Mouse (Mus musculus) layer of hippocampus, adult 18-20 months (tissue): Measurements from ENCODE around the gene Mpdz. TPM values are rescaled to one million over a fixed set of nuclear protein-coding genes. Genes with fewer than 3 reads are reported as not detected.

Experiments used
- DNase-seq, 2 experiments: peaks; one replicate each; pipeline ENCODE4 v3.0.0; 2022; ENCODE audit warnings: low spot score in 2 of 2
- total RNA-seq, 2 experiments: library from RNA; stranded (reverse); gene quantifications; 2 replicates each; pipeline ENCODE4 v1.2.3; 2021

The Mpdz gene
- total RNA-seq, 2 experiments from 2014 or later = 74.9 to 77.3 TPM

DNA sequence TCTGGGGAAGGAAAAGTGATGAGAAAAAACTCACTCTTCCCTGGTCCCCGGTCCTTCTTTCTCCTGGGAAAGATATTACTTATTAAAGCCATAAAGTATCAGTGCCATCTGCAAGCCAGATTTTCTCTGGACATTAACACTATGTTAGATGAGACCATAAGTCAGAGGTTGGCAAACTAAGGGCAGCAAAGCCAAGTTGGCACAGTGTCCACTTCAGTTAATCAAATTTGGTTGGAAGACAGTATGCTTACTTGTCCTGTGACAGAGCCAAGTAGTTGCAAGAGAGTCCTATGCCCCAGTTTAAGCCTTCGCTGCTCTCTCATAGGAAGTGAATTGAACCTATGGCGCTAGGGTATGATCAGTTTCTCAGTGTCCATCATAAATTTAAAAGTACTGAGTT lies 159.0 kb downstream of the Mpdz start:
- DNase-seq = no peak

GRCm38 (mm10) chr4:81283081-81283480 lies 159.5 kb downstream of the Mpdz start:
- no peak for DNase-seq

DNA sequence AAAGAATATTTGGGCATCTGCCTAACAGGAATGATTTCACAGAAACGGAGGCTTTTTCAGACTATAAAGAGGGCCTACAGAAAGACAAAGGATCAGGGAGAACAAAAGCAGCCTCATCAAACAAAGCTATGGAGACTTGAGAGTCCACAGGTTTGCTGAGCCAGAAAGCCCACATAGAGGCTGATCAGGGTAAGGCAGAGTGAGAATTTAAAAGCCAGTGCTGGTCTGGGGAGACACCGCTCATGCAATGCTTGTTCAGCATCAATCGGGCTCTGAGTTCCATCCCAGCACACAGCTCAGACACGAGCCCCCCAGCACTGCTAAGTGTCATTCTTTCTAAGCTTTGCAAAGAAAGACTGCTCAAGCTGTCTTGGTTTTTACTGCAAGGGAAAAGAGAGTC lies 162.5 kb downstream of the Mpdz start:
- no peak for DNase-seq

DNA sequence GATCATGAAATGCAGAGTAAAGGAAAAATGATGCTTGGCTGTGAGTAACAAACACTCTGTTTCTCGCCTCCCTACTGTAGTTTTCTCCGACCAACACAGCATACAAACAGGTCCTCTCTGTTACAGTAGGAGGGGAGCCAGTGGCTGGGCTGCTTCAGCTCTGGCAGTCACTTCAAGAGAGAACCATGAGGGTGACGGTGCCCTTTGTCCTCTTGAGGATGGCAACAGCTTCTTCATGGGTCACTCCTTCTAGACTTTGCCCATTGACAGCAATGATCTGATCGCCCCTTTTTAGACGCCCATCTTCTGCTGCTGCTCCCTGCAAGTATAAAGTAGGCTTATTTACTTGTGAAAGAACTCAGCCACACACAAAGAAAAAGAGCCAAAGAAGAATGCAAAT lies 163.2 kb downstream of the Mpdz start:
- DNase-seq = no peak

- no peak for DNase-seq
These were observed 166.5 kb downstream of the Mpdz start for GRCm38 (mm10) chr4:81275957-81276715.

DNA sequence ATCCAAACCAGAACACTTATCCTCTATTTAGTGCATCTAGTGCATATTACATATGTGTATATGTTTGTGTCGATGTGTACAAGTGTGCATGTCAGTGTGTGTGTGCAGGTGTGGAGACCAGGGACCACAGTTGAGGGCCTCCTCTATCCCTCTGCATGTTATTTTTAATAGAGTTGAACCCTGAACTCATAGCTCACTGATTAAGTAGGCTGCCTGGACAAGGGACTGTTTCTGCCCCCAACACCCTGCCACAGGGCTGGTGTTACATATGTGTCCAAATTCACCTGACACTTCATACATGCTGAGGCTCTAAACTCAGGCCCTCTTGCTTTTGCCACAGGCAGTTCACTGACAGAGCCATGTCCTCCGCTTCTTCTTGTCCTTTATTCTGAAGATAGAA lies 169.5 kb downstream of the Mpdz start:
- no peak for DNase-seq

DNA sequence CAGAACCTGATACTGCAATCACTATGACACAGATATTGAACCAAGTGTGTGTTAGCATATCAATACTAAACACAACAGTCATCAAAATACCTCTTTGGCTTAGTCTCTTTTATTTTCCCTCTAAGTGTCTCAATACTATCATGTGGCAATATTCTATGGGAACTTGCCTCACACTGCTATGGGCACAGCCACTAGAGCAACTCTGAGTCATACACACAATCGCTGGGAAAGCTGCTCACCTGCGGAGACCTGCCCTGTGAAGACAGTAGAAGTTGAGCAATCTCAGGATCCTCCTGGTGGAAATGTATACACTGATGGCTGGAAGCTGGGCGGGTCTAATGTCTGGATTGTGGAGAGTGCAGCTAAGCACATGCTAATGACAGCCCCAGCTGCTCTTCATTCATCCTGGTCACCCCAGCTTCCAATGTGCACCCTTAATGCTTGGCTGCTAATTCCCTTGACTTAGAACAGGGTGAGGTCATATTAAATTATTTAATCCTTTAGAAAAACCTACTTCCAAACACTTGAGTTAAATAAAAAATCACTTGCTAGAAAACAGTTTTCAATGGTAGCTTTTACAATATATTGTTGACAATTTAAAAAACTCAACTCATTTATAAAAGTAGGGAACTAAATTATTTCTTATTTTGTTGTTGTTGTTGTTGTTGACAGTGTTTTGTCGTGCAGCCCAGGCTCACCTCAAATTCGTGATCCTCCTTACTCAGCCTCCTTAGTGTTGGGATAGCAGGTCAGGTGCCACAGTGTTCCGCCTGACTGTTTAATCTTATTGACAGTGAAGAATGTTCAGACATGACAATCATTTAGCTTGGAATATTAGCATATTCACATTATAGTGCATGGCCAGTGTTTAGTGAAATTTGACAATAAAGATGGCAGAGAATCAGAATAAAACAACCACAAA lies 189.5 kb downstream of the Mpdz start:
- DNase-seq = no peak

DNA sequence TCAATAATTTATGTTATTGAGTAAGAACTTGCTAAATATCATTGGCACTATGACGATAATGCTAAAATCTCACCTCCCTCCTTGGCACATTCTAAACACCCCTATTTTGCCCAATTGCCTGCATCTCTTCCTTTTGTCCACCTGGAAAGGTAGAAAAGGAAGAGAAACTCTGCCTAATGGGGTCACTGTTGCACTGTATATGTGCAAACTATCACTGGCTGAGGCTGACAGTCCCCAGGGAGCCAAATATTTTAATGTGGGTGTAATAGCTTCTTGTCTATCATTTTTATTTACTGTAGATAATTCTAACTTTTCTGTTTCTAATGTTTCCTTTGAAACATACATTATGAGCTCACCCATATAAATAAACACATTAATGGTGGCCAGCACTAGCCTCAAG lies 190.3 kb downstream of the Mpdz start:
- DNase-seq = peak in 1 of 2 experiments; percentile 44

- DNase-seq = peak; percentile 17 to 75
These were observed 190.7 kb downstream of the Mpdz start for GRCm38 (mm10) chr4:81251934-81252333.

- no peak for DNase-seq
These were observed 193.4 kb downstream of the Mpdz start for GRCm38 (mm10) chr4:81249245-81249644.

GRCm38 (mm10) chr4:81236227-81236626 lies 206.4 kb downstream of the Mpdz start:
- DNase-seq = no peak
